Mouse (Mus musculus) midbrain, embryonic 14.5 days (tissue): ENCODE results near the gene Lsamp. TPM values are rescaled to one million over a fixed set of nuclear protein-coding genes. Genes with fewer than 3 reads are reported as not detected.

Source experiments
- ATAC-seq: fragments of 200-750 bp; cut with Nextera tagmentation; 2 replicates; pipeline ENCODE4 v1.8.0; 2017; ENCODE audit warnings: moderate number of reproducible peaks, moderate library complexity; ENCODE audit not compliant: low FRiP score, low TSS enrichment
- DNase-seq: peaks from one replicate; pipeline ENCODE4 v3.0.0-alpha.2; 2015
- H3K27ac ChIP-seq: fragments of 300-500 bp; sonication (generic); replicated peaks from 2 replicates; pipeline ENCODE4 v1.5.1; 2014; ENCODE audit warnings: mild to moderate bottlenecking, low read depth, low read length, moderate library complexity
- H3K27me3 ChIP-seq: fragments of 300-500 bp; sonication (generic); 2 replicates; pipeline ENCODE4 v1.6.1; 2014; ENCODE audit warnings: low read length, control low read depth, mixed read lengths; ENCODE audit not compliant: control insufficient read depth, insufficient read depth
- H3K36me3 ChIP-seq: fragments of 300-500 bp; sonication (generic); 2 replicates; pipeline ENCODE4 v1.6.1; 2014; ENCODE audit warnings: low read length, control low read depth; ENCODE audit not compliant: control insufficient read depth, insufficient read depth
- H3K4me1 ChIP-seq: fragments of 300-500 bp; sonication (generic); 2 replicates; pipeline ENCODE4 v1.6.1; 2014; ENCODE audit warnings: mild to moderate bottlenecking, antibody characterized with exemption, low read length, control low read depth; ENCODE audit not compliant: control insufficient read depth, insufficient read depth
- H3K4me2 ChIP-seq: fragments of 300-500 bp; sonication (generic); 2 replicates; pipeline ENCODE4 v1.6.1; 2014; ENCODE audit warnings: mild to moderate bottlenecking, low read length, moderate library complexity
- H3K4me3 ChIP-seq: fragments of 300-500 bp; sonication (generic); replicated peaks from 2 replicates; pipeline ENCODE4 v1.5.1; 2014; ENCODE audit warnings: low read depth, low read length
- H3K9ac ChIP-seq: fragments of 300-500 bp; sonication (generic); replicated peaks from 2 replicates; pipeline ENCODE4 v1.6.1; 2014; ENCODE audit warnings: mild to moderate bottlenecking, low read length, moderate library complexity
- H3K9me3 ChIP-seq: fragments of 300-500 bp; sonication (generic); 2 replicates; pipeline ENCODE4 v1.6.1; 2016; ENCODE audit warnings: low read length, control low read depth, mixed read lengths; ENCODE audit not compliant: control insufficient read depth
- WGBS: fragments of 180-500 bp; shearing (Covaris S2); extraction: QIAGEN DNeasy Blood & Tissue Kit; methylation state at CpG from one replicate; pipeline ENCODE4 v1.1.7; 2014; 5-methylcytosine and 5-hydroxymethylcytosine counted together
- polyA plus RNA-seq: library from polyadenylated mRNA; unstranded; fragments of >200 nt; fragmentation: Nextera tagmentation; extraction: Ambion mirVana; gene quantifications from 2 replicates; pipeline ENCODE4 v1.2.1, GENCODE M21; 2014

Gene Lsamp
- polyA plus RNA-seq, 1 experiment from 2014 or later, result 79.5 TPM

GRCm38 (mm10) chr16:40708558-40708957 is 724.4 kb downstream of the Lsamp start:
- peak; percentile 74 for DNase-seq

DNA sequence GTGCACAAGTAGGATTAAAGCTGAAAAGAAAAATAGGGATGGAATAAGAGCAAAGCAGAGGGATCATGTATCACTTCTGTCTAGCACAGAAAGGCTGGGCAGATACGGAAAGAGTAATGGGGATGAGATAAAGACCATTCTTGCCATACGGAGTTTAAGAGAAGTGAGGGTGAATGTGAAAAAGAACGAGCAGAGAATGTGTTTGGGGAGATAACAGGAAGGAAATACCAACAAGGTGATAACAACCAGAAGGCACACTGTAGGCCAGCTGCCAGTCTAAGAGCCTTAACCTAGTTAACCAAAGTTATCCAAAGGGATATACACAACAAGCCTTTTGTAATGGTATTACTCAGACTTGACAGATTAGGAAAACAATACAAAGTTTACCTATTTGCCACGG is 725.4 kb downstream of the Lsamp start:
- no peak overlapping the region for H3K4me2 ChIP-seq
- H3K9me3 ChIP-seq, result no peaks in the 10 kb centered on the region
- no peaks in the 10 kb centered on the region for H3K27me3 ChIP-seq
- DNase-seq, result no peak
- H3K36me3 ChIP-seq, result no peaks in the 10 kb centered on the region
- no peak overlapping the region for H3K27ac ChIP-seq
- no peak overlapping the region for H3K9ac ChIP-seq
- no peak overlapping the region for H3K4me3 ChIP-seq
- peaks cover 22% of the 10 kb centered on the region; the same call in 1 of the 2 replicates for H3K4me1 ChIP-seq
- ATAC-seq, result 0 out of 2 replicates have a peak, but pooled peaks have one; percentile 11
- 58% methylated on average over 4 of the region's 4 CpGs for WGBS

More at GRCm38 (mm10) chr16:40708558-40708957, 724.4 kb downstream of the Lsamp start:
- Histone ChIP-seq H3K36me3 (no peaks in the 10 kb centered on the region), H3K9me3 (no peaks in the 10 kb centered on the region), H3K27me3 (no peaks in the 10 kb centered on the region), H3K4me3 (no peak overlapping the region), H3K9ac (no peak overlapping the region), H3K4me1 (peaks cover 22% of the 10 kb centered on the region; the same call in 1 of the 2 replicates), H3K27ac (no peak overlapping the region), H3K4me2 (no peak overlapping the region)
- 0 out of 2 replicates have a peak, but pooled peaks have one; percentile 11 for ATAC-seq
- 25% methylated on average over 2 of the region's 2 CpGs for WGBS

GRCm38 (mm10) chr16:40710068-40710467 is 725.9 kb downstream of the Lsamp start:
- ATAC-seq, result peak; percentile 91
- no peak overlapping the region for H3K27ac ChIP-seq
- no peak overlapping the region for H3K4me3 ChIP-seq
- H3K36me3 ChIP-seq, result no peaks in the 10 kb centered on the region
- H3K9ac ChIP-seq, result no peak overlapping the region
- H3K27me3 ChIP-seq, result no peaks in the 10 kb centered on the region
- H3K9me3 ChIP-seq, result no peaks in the 10 kb centered on the region
- H3K4me2 ChIP-seq, result no peak overlapping the region
- peaks cover 22% of the 10 kb centered on the region; the same call in 1 of the 2 replicates for H3K4me1 ChIP-seq
- DNase-seq, result peak; percentile 73
- 33% methylated on average over 3 of the region's 3 CpGs for WGBS

- H3K4me1 ChIP-seq, result peaks cover 22% of the 10 kb centered on the region; the same call in 1 of the 2 replicates
- H3K4me3 ChIP-seq, result no peak overlapping the region
- WGBS, result 52% methylated on average over 5 of the region's 5 CpGs
- no peak overlapping the region for H3K9ac ChIP-seq
- H3K27me3 ChIP-seq, result no peaks in the 10 kb centered on the region
- ATAC-seq (peak; percentile 53; the same call in 1 of the 2 replicates), DNase-seq (no peak)
- no peak overlapping the region for H3K27ac ChIP-seq
- H3K4me2 ChIP-seq, result no peak overlapping the region
- H3K36me3 ChIP-seq, result no peaks in the 10 kb centered on the region
- H3K9me3 ChIP-seq, result no peaks in the 10 kb centered on the region
These were observed 726.3 kb downstream of the Lsamp start for GRCm38 (mm10) chr16:40710491-40710890.

- Histone ChIP-seq H3K27ac (no peak overlapping the region), H3K36me3 (no peaks in the 10 kb centered on the region), H3K27me3 (no peaks in the 10 kb centered on the region), H3K4me1 (peaks cover 10% of the 10 kb centered on the region; the same call in 1 of the 2 replicates), H3K9me3 (no peaks in the 10 kb centered on the region), H3K4me2 (no peak overlapping the region), H3K9ac (no peak overlapping the region), H3K4me3 (no peak overlapping the region)
- ATAC-seq (no peak), DNase-seq (no peak)
- WGBS, result 70% methylated on average over 3 of the region's 3 CpGs
These were observed 729.6 kb downstream of the Lsamp start for GRCm38 (mm10) chr16:40713725-40714124.

- no peaks in the 10 kb centered on the region for H3K36me3 ChIP-seq
- H3K9ac ChIP-seq, result no peak overlapping the region
- no peaks in the 10 kb centered on the region for H3K27me3 ChIP-seq
- 34% methylated on average over 6 of the region's 6 CpGs for WGBS
- DNase-seq, result peak; percentile 83
- ATAC-seq, result no peak; the same call in 1 of the 2 replicates
- H3K4me3 ChIP-seq, result no peak overlapping the region
- H3K4me2 ChIP-seq, result no peak overlapping the region
- 0 out of 2 replicates have a peak, but pooled peaks cover 5% of the 10 kb centered on the region for H3K4me1 ChIP-seq
- no peaks in the 10 kb centered on the region for H3K9me3 ChIP-seq
- peak overlapping the region; percentile 55 for H3K27ac ChIP-seq
These were observed 754.9 kb downstream of the Lsamp start for GRCm38 (mm10) chr16:40739015-40739414.

GRCm38 (mm10) chr16:40739771-40740170 is 755.6 kb downstream of the Lsamp start:
- no peak overlapping the region for H3K4me3 ChIP-seq
- H3K4me1 ChIP-seq, result 0 out of 2 replicates have a peak, but pooled peaks cover 5% of the 10 kb centered on the region
- no peaks in the 10 kb centered on the region for H3K36me3 ChIP-seq
- no peaks in the 10 kb centered on the region for H3K27me3 ChIP-seq
- WGBS, result 57% methylated on average over 6 of the region's 6 CpGs
- peak; percentile 33 for DNase-seq
- H3K27ac ChIP-seq, result peak overlapping the region; percentile 55; the same call in 1 of the 2 replicates
- no peak for ATAC-seq
- H3K9ac ChIP-seq, result no peak overlapping the region
- no peak overlapping the region for H3K4me2 ChIP-seq
- H3K9me3 ChIP-seq, result no peaks in the 10 kb centered on the region

GRCm38 (mm10) chr16:40740273-40740672 is 756.1 kb downstream of the Lsamp start:
- DNase-seq, result peak; percentile 15
- 0 out of 2 replicates have a peak, but pooled peaks cover 5% of the 10 kb centered on the region for H3K4me1 ChIP-seq
- no peaks in the 10 kb centered on the region for H3K9me3 ChIP-seq
- H3K27ac ChIP-seq, result no peak overlapping the region
- no peaks in the 10 kb centered on the region for H3K36me3 ChIP-seq
- WGBS, result 73% methylated on average over 8 of the region's 8 CpGs
- no peaks in the 10 kb centered on the region for H3K27me3 ChIP-seq
- no peak overlapping the region for H3K4me2 ChIP-seq
- no peak overlapping the region for H3K4me3 ChIP-seq
- ATAC-seq, result no peak
- no peak overlapping the region for H3K9ac ChIP-seq

GRCm38 (mm10) chr16:40827191-40827590 is 843.0 kb downstream of the Lsamp start:
- ATAC-seq, result no peak
- Histone ChIP-seq H3K4me2 (no peak overlapping the region), H3K9ac (no peak overlapping the region), H3K4me3 (no peak overlapping the region), H3K27ac (no peak overlapping the region), H3K9me3 (no peaks in the 10 kb centered on the region), H3K36me3 (no peaks in the 10 kb centered on the region), H3K4me1 (no peaks in the 10 kb centered on the region), H3K27me3 (no peaks in the 10 kb centered on the region)
- DNase-seq, result no peak
- 48% methylated on average over 1 of the region's 1 CpGs for WGBS
